Mouse (Mus musculus) C2C12 (cell line): ENCODE measurements around the gene Lrfn2.

Experiments
- CTCF ChIP-seq: IDR thresholded peaks from one replicate; pipeline ENCODE4 v1.5.1; 2011; ENCODE audit not compliant: control insufficient read depth, insufficient read depth, insufficient read length
- MYOD1 ChIP-seq: IDR thresholded peaks from one replicate; pipeline ENCODE4 v1.6.1; 2011; ENCODE audit warnings: low read depth; ENCODE audit not compliant: control insufficient read depth, insufficient read length

- no peak for TF ChIP-seq CTCF
- TF ChIP-seq MYOD1: no peak
These were observed 737 bp downstream of the Lrfn2 start for GRCm38 (mm10) chr17:48932916-48933315.
